Mouse (Mus musculus): ENCODE data around the gene Kitl.

- TF ChIP-seq POLR2A (IDR thresholded peaks at IDR 0.05; ENCODE audit: low read depth, low read length) (no peak), CTCF (IDR thresholded peaks at IDR 0.05; ENCODE audit: extremely low read depth, insufficient read length, insufficient replicate concordance, low read depth, low read length) (no peak)
These were observed 112.7 kb downstream of the Kitl start for GRCm38 (mm10) chr10:100127837-100128743.

Measured in small intestine, adult 2 months (tissue).